Comparison of ENCODE assay signal across 23 mouse cellular contexts in the genomic region with DNA sequence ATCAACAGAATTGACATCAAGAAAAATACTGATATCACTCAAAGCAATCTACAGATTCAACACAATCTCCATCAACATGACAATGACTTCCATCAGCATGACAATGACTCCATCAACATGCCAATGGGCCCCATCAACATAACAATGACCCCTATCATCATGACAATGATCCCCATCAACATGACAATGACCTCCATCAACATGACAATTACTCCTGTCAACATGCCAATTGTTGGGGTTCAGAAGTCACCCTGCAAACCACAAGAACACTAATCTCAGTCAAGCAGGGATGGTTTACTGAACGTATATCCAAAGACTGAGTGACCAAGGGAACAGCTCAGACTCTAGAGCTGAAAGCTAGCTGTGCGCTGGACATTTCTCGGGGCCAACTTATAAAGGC.
"Had no signal": no experiment of that assay in that cellular context is flagged by ENCODE, and none has a peak within 500 bp of the region (broad histone marks: within the 10 kb centered on the region; RNA-seq: fewer than 3 reads in every experiment).

No protein-coding gene starts in this region.

- H3K9ac ChIP-seq: limb, embryonic 12.5 days; limb, embryonic 15.5 days; liver, embryonic 14.5 days; liver, postnatal 0 days; lung, embryonic 14.5 days; neural tube, embryonic 12.5 days; neural tube, embryonic 15.5 days; stomach, embryonic 15.5 days had no signal

- DNase-seq: kidney, adult 2 months; kidney, postnatal 10 days; kidney, postnatal 36 days; layer of hippocampus, postnatal 36 days; left cerebral cortex, postnatal 4 days; liver, postnatal 0 days; lung, embryonic 14.5 days; lung, postnatal 36 days; midbrain, embryonic 14.5 days; right cerebral cortex, adult 18-20 months; right cerebral cortex, postnatal 14 days; thymus, postnatal 25 days had no signal

- H3K9me3 ChIP-seq: limb, embryonic 12.5 days; limb, embryonic 15.5 days; megakaryocyte, embryonic 14.5 days; midbrain, embryonic 10.5 days; neural tube, embryonic 12.5 days; neural tube, embryonic 15.5 days; stomach, embryonic 15.5 days had no signal

- ATAC-seq: intestine, postnatal 0 days; liver, postnatal 0 days; lung, postnatal 0 days had no signal

- H3K27ac ChIP-seq: limb, embryonic 12.5 days; limb, embryonic 15.5 days; liver, embryonic 14.5 days; midbrain, embryonic 10.5 days; neural tube, embryonic 12.5 days; neural tube, embryonic 15.5 days; stomach, embryonic 15.5 days had no signal

- H3K27me3 ChIP-seq: limb, embryonic 12.5 days; limb, embryonic 15.5 days; megakaryocyte, embryonic 14.5 days; neural tube, embryonic 12.5 days; neural tube, embryonic 15.5 days; stomach, embryonic 15.5 days had no signal

- H3K4me2 ChIP-seq: limb, embryonic 12.5 days; limb, embryonic 15.5 days; liver, embryonic 11.5 days; lung, embryonic 14.5 days; neural tube, embryonic 12.5 days; neural tube, embryonic 15.5 days; stomach, embryonic 15.5 days had no signal

- H3K36me3 ChIP-seq: limb, embryonic 12.5 days; limb, embryonic 15.5 days; midbrain, embryonic 10.5 days; neural tube, embryonic 12.5 days; neural tube, embryonic 15.5 days; stomach, embryonic 15.5 days had no signal

- H3K4me3 ChIP-seq: limb, embryonic 12.5 days; limb, embryonic 15.5 days; megakaryocyte, embryonic 14.5 days; midbrain, embryonic 10.5 days; neural tube, embryonic 12.5 days; neural tube, embryonic 15.5 days; stomach, embryonic 15.5 days had no signal

- H3K4me1 ChIP-seq: limb, embryonic 12.5 days; neural tube, embryonic 12.5 days; neural tube, embryonic 15.5 days; stomach, embryonic 15.5 days had no signal
